Mouse (Mus musculus) left cerebral cortex, adult 9 months (tissue): ENCODE data around the gene Tmprss6.

Experiments used
- DNase-seq, 2 experiments: peaks; one replicate each; pipeline ENCODE4 v3.0.0; 2022; ENCODE audit warnings: low spot score in 2 of 2

The Tmprss6 gene

GRCm38 (mm10) chr15:78482518-78482917 lies 14.1 kb upstream of the Tmprss6 start:
- no peak for DNase-seq

DNA sequence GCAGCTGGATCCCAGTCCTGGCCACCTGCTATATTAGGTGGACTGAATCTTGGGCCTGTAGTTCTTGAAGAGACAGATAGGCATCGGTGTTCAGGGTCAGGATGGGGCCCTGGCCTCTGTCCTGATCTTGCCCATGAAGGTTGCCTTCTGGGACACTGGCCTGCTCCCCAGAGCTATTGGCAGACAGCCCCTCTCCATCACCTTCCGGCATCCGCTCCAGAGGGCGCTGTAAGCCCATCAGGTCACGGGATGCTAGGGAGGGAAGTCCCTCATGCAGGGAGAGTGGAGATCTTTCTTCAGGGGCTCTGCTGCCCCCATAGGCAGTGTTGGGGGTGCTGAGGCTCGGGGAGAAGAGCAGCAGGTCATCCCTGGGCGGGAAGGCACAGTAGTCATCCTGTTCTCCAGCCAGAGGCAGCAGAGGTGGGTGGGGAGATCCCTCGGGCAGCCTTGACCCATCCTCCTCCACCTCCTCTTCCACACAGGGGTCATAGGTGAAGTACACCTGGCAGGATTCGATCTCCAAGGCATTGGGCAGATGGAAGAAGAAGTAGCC lies 13.1 kb upstream of the Tmprss6 start:
- no peak for DNase-seq

- no peak for DNase-seq
Measured at GRCm38 (mm10) chr15:78480991-78481390, 12.6 kb upstream of the Tmprss6 start.

- DNase-seq, result no peak
Measured at GRCm38 (mm10) chr15:78480111-78480510, 11.7 kb upstream of the Tmprss6 start.

DNA sequence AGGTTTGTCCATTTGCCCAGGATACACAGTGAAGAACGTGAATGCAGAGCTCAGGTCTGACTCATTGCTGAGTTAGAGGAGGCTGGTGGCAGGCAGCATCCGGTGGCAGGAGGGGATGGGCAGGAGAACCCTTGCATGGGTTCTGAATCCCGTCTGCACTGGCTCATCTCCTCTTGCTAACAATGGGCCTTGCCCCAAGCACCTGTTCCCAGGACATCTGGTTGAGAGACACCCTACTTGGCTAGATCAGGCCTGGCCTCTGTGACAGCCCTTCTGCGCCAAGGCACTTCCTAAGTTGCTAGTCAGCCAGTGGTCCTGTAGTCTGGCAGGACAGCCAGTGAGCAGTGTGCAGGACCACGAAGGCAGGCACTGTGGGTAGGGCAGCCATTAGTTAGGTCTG lies 11.0 kb upstream of the Tmprss6 start:
- DNase-seq, result no peak

DNA sequence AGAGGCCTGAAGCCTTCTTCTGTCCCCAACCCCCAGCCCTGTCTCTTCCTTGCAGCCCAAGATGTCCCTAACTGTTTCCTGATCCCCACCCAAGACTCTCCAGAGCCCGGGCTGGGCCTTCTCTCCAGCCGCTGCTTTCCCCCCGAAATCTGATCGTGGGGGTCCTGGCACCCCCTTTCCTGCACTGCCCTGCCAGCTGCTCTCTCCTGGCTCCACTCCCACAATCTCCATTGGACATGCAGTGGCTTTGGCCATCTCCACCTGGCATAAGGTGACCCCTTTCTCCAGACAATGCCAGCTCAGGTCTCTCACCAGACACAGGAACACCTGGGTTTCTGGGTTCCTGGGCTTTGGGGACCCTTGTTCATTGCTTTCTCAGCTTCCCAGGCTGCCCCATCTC lies 9.6 kb upstream of the Tmprss6 start:
- no peak for DNase-seq

DNA sequence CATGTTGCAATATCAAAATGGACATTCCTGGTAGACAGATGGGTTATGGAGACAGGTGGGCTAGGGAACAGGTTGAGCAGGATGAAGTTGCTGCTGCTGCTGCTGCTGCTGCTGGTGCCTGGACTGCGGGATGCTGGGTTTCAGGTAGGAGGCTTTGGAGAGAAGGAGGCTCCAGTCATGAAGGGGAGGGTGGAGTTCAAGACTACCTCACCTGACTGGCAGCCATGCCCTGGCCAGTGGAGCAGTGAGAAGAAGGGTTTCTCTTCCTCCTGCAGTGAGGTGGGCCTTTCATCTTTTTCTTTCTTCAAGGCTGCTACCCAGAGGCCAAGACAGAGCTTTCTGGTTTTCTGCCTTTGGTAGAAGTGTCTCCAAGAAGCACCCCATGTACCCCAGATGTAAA lies 8.4 kb upstream of the Tmprss6 start:
- DNase-seq, result no peak

DNA sequence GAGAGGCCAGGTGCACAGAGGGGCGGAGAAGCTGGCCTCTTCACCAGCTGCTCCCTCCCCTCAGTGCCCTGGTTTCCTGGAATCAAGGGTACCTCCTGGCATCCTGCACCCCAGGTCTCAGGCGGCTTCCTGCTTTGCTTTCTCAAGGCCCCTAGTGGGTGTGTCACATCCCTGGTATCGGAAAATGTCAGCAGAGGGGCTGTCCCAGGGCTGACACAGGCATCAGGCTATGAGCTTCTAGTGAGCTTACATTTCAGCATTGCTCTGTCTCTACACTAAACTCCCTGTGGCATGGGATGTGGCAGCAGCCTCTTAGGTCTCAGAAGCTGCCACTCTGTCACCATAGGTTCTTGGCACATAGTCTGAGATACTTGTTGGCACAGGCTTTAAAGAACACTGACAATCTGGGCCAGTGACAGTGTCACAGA lies 7.2 kb upstream of the Tmprss6 start:
- no peak for DNase-seq

DNA sequence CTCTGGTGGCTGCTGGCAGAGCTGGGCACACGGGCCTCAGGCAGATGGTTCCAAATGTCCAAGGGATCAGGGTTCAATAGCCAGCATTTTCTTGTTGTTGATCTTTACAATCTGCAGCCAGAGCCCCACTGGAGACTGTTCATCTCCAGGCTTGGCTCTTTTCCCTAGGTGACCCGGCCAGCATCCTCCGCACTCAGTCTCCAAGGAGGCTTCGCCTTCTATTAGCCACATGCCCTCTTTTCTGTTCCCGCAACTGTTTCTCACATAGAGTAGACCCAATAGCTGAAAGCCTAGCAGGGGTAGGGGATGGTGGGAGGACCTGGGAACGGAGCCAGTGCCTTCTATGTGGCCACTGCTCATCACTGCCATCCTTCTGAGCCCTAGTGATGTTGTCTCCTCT lies 5.0 kb upstream of the Tmprss6 start:
- no peak for DNase-seq

DNA sequence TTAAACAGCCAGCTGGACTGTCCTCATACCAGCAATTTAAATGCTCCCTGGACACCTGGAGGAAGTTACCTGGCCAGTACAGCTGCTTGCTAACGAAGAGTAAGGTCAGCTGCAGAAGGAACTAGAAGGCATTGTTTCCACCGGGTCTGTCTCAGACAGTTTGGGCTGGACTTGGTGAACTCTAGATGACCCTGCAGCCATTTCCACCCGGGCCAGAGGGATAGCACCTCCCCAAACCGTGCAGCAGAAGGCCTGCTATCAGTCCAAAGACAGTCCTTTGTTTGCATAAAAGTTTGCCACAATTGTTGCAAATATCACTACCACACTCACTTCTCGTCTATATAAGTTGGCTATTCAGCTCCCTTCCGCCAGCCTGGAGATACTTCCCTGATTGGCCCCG lies 3.5 kb upstream of the Tmprss6 start:
- no peak for DNase-seq

DNA sequence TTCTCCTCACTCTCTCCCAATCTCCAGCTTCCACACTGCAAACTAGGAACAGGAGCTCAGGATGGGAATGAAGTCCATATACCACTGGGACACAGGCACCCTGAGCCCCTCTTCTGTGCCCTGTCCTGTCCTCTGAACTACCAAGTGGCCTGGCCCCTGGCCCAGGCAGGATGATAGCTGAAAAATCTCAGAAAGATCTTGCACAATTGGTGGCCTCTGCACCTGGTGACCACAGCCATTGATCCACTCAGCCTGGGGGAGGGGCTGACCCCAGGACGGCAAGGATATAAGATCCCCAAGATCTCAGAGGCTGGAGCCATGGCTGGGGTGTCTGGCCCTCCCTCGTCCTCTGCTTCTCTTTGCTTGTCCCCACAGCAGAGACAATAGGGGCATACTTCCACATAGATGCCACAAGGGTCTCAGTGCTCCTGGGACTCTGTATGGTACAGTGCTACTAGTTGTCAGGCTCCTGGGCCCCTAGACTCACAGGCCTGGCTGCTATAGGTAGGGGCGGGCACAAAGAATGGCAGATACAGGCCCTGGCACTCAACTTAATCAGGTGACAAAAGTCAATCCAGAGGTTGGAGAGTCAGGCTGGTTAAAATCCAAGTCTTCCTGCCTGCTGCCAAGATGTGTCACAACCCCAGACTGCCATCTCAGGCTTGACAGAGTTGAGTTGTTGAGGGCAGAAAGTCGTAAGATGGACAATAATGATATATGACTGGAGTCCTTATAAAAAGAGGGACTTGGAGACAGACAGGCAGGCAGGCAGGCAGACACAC lies 2.3 kb upstream of the Tmprss6 start:
- no peak for DNase-seq

DNA sequence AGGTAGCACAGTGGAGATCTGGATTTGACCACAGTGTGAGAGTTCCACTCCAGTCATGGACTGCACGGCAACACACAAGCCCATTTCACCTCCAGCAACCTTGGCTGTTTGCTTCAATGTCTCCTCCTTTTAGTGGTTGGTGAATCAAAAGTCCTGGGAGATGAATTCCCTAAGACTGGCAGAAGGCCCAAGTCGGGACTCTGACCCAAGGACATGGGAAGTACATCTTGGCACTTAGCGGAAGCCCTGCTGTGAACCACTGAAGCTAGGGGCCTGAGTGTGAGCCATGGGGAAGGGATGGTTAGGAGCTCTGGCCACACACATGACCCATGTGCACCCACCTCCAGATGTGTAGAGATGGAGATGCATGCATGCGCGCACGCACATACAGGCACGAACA lies 864 bp downstream of the Tmprss6 start:
- DNase-seq, result no peak

DNA sequence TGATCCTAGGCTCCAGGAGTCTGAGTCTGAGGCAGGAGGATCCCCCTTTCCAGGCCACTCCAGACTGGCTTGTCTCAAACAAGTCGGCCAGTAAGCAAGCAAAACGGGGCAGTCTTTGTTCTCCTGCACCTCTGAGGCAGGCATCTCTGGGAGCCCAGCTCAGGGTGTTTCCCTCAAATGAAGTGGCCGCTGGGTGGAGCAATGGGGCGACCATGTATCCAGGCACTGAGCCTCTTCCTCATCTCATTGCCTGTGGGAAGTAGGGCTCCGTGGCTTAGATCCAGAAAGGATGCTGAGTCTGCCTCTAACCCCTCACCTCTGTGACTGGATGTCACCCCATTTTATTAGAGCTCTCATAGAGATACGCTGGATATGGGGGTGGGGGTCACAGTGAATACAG lies 1.6 kb downstream of the Tmprss6 start:
- no peak for DNase-seq

GRCm38 (mm10) chr15:78462981-78463380 lies 5.5 kb downstream of the Tmprss6 start:
- no peak for DNase-seq

GRCm38 (mm10) chr15:78457193-78457592 lies 11.2 kb downstream of the Tmprss6 start:
- no peak for DNase-seq

DNA sequence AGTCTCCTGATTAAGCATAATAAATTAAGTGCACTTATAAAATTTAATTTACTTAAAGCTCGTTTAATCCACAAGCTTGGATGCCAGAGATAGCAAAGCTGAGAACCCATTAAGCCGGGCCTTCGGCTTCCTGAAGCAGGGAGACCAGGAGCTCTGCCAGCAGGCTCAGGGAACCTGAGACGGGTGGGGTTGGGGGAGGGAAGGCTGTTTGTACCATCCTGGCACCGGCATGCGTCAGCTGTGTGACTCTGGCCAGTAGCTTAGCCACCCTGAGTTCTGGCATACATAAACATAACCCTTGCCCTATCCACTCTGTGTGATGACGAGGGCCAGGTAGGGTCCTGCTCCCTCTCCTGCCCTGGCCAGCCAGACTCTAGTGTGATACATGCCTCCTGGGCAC lies 12.4 kb downstream of the Tmprss6 start:
- no peak for DNase-seq

DNA sequence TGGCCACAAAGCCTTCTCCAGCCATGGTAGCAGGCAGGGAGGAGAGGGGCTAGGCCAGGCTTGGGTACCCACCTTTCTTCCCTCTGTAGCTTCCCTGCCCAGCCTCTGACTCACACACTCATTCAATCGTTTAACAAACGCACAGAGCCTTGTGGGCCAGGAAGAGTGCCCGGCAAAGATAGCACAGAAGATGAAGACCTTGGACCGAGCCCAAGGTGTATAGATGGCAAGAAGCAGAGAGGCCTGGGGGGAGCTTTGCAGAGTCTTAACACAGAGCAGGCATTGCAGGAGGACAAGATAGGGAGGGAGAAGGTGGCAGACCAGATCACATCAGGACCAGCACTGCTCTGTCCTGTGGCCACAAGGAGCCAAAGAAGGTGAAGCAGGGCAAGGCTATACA lies 13.3 kb downstream of the Tmprss6 start:
- DNase-seq, result no peak

- no peak for DNase-seq
Measured at GRCm38 (mm10) chr15:78452929-78453328, 15.5 kb downstream of the Tmprss6 start.

GRCm38 (mm10) chr15:78451201-78451600 lies 17.2 kb downstream of the Tmprss6 start:
- no peak for DNase-seq

DNA sequence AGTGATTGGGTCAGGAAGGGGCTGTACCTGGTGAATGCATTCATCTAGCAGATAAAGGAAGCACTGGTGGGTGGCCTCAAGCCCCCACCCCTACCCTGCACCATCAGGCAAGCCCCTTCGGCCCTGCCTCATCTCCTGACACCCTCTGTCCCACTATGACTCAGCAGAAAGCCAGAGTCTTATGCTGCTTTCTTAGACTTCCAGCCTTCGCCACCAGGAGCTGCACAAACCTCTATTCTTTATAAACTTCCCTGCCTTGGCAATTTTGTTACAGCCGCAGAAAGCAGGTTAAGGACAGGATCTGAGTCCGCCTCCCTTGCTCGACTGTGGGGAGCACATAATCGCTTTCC lies 18.0 kb downstream of the Tmprss6 start:
- no peak for DNase-seq

DNA sequence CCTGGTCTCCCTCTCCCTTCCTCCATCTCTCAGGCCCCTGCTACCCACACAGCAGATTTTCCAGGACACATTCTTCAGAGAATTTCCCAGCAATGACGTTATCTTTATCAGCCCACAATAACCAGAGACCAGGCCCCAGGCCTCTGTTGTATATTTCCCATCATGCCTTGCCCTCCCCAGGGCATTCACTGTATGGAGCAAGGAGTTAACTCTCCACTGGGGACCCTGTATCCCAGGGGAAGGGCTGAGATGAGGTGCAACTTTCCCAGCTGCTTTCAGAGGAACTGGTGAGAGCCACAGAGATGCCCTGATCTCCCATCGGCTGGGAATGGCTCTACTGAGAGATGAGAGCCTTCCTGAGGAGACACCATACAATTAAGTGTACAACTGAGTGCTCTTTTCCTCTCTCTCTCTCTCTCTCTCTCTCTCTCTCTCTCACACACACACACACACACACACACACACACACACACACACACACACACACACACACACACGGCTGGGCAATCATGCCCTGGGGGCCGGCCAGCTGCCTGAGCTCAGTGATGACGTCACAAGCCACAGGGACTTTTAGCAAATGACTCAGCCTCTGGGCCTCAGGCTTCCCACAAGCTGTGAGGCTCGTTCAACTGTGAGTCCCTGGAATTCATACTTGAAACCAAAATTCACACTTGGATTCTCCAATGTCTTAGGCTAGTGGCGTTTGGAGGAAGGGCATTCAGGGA lies 18.6 kb downstream of the Tmprss6 start:
- DNase-seq, result peak in 1 of 2 experiments; percentile 63

- no peak for DNase-seq
Measured at GRCm38 (mm10) chr15:78449131-78449530, 19.3 kb downstream of the Tmprss6 start.
